Mouse (Mus musculus) monocyte, adult 5-6 weeks (primary cell): Measurements from ENCODE around the gene Slc25a53. TPM values are rescaled to one million over a fixed set of nuclear protein-coding genes. Genes with fewer than 3 reads are reported as not detected.

Source experiments
- ATAC-seq: fragments of 153-309, 156-312 bp; replicated peaks from 2 replicates; pipeline ENCODE4 v1.8.0; 2017; ENCODE audit warnings: mild to moderate bottlenecking; ENCODE audit not compliant: low TSS enrichment, insufficient number of reproducible peaks, severe bottlenecking, poor library complexity, low FRiP score
- total RNA-seq: library from RNA; stranded (forward); fragments of 200-1000, 200-491, 200-594 nt; gene quantifications from 3 replicates; pipeline ENCODE4 v1.2.3, GENCODE M21; 2017

The Slc25a53 gene
- total RNA-seq: 8.0 to 25.4 TPM (median 13.1 TPM) in 3 replicates

DNA sequence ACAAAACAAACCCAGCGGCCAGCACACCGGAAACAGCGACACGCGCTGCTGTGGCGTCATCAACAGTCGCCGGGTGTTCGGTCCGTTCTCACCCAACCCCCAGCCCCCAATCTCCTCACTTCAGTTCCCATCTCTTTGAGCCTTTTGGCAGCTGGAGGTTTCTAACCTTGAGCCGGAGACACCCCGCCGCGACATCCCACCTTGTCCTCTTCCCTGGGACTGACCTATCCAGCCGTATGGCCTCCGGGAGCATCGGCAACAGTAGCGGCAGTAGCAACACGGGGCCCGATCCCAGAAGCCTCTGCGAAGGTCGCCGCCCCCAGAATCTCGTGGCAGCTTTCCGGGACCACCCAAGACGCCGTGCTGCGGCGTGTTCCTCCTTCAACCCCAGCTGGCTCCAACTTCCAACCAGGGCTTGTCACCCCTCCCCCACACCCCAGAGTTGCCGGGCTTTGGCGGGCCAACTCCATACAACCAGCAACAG is at the start of gene Slc25a53:
Gene Slc25a53, minus strand, starts transcription at position 303 of the 484 bp plus-strand sequence.
- ATAC-seq: peak; percentile 87

DNA sequence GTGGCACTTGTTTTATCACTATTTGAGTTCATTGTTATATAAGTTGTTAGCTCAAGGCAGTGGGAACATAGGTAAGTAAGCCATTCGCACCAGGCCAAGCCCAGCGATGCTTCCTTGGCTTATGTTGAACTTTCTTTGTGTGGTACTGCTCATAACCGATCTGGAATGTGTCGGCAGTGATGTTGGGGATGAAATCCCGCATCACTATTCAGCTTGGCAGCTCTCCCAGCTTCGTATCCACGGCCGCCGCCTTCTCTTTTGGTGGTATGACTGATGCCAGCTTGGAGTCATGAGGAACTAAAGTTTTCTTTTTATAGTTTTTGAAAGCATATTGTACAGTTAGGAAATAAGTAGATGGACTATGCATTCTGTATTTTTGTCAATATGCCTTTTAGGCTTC is 25.1 kb upstream of the Slc25a53 start:
- no peak for ATAC-seq

DNA sequence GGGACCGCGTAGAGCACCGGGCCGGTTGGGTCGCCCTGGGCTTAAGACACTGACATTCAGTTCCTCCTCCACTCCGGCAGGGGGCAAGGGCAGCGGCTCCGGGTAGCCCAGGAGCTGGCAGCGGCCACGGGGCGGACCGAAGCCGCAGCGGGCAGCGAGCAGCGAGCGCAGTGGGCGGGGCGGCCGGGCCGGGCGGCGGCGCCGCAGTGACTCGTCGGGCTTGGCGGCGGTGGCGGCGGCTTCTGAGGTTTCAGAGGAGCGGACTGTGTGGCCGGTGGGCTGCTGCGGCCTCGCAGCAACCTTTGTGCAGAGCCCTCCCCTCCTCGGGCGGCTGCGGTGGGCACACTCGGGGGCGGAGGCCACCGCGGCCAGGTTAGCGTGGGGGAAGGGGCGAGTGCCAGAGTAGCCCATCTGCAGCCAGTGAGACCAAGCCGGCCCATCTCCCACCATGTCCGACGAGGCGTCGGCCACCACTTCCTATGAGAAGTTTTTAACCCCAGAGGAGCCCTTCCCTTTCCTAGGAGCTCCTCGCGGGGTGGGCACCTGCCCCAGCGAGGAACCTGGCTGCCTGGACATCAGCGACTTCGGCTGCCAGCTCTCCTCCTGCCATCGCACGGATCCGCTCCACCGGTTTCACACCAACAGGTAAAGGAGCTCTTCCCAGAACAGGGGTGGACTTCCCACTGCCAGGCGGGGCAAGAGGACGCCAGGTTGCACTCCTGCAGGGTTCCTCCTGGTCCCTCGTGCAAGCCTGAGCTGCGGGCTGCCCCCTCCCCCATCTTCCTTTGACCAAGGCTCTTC is 11.5 kb upstream of the Slc25a53 start, which contains the start of gene Fam199x:
Gene Fam199x, plus strand, starts transcription at position 170 of the 801 bp plus-strand sequence.
- peak; percentile 93 for ATAC-seq

DNA sequence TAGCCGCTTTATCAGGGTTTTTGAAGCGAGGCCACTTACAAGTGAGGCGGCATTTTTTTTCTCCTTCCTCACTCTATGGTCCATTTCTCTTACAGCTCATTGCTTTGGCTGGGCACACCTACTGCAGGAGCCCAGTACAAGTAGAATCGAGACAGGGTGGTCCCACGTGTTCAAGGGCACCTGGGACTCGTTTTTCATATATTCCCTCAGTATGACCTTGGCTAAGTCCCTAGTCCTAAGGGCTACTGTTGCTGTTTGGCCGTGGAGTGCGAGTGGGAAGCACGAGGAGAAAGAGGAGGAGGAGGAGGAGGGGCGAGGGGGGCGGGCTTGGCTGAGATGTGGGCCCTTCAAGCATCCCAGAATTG is 10.9 kb upstream of the Slc25a53 start:
- ATAC-seq: no peak

DNA sequence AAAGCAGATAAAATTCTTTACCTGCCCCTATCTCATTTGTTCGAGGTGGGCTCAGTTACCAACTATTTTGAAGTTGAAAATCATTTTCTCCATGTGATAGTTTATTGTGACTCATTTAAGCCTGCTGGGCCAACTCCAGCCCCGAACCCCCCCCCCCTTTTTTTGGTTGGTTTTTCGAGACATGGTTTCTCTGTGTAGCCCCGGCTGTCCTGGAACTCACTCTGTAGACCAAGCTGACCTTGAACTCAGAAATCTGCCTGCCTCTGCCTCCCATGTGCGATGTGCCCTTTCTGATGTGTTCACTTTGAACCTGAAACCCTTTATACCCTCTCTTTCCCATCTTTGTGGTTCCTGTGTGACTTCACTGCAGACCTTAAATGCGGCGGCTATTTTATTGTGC is 400 bp upstream of the Slc25a53 start:
- no peak for ATAC-seq

DNA sequence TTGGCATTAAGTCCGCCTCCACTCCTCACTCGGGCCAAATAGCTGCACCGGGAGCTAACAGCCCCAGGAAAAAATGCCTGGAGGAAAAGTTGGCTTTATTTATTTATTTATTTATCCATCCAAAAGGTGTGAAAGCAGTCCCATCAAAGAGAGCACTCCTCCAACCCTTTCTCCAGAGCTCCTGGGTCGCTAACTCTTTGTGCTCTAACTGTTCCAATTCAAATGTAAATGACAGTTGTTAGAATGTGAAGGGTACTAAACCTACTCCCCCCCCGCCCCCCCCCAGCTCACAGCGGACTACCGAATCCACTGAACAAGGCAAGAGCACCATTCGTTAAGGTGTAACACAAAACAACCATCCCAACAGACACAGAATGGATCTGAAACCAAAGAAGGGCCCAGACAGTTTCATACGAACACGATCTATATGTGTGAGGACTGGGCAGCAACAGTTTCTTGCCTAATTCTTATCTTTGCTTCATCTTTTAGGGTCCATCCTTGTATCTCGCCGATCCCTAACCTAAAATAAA is 567 bp downstream of the Slc25a53 start:
- ATAC-seq: no peak

DNA sequence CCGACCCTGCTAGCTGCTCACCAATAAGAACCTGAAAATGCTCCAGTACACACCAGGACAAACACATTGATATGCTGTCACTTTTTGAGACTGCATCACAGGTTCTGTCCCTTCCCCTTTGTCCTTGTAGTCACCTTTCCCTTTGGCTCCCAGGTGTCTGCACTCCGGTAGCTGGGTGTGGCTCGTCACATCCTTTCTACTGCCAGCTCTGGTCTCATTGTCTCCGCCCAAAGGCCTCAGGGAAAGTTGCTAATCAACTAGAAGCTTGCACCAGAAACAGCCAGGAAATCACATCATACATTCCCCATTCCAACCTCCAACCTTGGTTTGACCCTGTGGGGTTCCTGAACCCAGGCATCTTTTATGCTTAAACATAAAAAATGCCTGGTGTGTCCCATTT is 3.8 kb downstream of the Slc25a53 start:
- no peak for ATAC-seq

DNA sequence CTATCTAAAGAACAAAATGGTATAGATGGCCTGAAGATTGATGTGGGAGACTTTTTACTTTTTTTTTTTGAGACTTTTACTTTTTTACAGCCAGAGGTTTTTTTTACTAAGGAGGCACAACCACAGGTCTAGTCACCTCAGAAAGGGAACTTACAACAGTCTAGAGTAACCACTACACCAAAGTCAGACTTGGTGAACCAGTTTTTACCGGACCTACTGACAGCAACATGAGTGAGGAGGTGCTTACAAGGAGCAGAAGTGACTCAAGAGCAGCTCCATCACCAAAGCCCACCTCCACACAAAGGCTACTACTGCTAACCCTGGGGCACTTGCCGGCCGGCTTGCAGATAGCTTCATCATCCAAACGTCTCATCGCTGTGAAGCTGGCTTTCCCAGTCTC is 6.4 kb downstream of the Slc25a53 start:
- ATAC-seq: no peak

DNA sequence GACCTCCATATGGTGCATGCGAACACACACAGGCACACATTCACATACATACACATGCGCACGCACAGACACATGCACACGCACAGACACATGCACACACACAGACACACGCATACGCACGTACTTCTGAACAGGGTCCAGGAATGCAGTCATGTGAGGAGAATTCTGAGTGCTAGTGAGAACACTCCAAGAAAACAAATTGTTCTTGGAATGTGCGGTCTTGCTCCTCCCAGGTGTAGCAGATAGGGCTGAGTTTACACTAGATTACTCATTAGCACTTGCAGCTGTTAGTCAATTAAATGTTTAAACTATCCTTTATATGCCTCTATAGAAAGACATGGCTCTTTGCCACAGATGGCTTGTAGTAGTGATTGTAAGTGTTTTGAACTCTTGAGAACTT is 7.2 kb downstream of the Slc25a53 start:
- ATAC-seq: no peak

DNA sequence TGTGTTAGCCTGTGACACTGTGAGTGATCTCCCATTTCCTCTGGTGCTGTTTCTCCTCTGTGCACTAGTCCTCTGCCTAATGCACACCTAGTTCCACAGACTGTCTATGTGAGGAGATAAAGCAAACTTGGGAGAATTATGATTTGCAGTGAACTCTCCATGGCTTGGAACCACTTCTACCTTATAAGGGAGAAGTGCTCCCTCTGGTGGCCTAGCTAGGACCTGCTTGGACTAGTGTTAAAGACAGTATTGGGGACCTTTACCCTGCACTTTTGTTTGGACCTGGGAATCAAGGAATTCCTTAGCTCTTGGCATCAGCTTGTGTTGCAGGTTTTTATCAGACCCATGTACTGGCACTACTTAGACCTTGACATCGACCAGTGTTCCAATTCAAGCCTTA is 18.8 kb downstream of the Slc25a53 start:
- no peak for ATAC-seq

DNA sequence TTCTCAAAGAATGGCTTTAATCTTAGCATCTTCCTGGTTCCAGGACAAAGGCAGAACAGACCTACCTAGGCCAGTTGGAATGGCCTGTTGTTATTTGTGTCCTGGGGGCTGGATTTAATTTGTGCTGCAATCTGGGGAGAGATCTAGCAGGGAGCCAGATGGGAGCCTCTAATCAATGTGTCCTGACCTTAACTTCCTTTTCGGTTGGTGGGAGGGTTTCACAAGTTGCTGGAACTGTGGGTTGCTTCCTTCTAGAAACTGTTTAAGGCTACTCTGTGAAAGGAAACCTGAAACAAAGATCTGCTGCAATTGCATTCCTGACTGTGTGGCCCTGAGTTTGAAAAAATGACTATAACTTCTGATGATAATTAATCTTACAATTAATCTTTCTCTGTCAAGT is 20.4 kb downstream of the Slc25a53 start:
- no peak for ATAC-seq

DNA sequence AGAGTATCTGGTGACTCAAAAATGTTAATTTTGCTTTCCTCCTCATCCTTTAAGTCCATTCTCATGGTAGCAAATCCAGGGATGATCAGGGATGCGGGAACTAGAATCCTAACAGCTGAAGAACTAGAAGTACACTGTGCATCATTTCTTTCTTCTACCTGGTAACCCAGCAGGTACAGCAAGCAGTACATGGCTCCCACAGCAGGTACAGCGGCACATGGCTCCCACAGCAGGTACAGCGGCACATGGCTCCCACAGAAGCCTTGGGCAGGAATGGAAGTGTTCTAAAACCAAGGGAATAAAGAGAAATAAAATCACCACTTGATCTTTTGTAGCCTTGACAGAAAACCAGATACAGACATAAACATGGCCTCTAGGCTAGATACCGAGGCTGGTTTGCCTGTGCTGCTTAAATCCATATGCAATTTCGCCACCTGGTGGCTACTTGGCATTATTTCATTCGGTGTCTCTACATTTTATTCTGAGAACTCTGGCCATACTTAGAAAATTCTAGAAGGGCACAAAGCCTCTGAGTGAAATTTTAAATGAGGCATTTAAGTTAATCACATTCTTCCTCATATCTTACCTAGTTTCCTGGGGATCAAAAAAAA is 22.9 kb downstream of the Slc25a53 start:
- no peak; the same call in 1 of the 2 replicates for ATAC-seq

DNA sequence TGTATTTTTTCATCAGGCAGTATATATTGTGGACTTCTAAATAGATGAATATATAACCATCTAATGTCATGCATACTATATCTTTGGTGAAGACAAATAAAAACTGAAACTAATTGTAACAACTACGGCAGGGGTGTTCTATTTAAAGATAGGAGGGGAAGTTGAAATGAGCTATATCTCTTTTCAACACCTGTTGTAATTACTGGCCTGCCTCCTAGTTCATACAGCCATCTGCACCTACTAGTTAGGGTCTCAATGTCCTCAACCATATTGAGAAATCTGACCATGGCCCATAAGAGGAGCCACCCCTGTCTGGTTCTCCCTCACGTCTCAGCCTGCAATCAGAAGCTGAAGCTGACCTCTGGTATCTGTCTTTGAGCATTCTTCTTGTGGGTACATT is 41.8 kb downstream of the Slc25a53 start:
- ATAC-seq: no peak

DNA sequence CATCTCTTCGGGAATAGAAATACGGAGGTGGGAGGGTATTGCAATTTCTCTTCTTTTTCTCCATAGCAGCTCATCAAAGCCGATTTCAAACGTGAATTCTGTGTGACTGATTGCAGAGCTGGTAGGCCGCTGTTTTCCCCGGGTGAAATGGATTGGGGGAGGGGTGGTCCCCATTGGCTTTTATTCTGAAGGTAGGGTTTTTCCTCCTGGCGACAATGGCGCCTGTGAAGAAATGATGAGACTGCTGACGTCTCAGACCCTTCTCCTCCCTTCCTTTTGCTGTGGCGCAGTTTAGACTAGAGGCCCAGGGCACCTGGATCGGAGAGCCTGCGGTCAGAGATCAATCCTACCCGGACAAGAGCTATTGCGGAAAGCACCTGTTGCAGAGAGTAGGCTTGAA is 44.5 kb downstream of the Slc25a53 start:
- no peak for ATAC-seq

DNA sequence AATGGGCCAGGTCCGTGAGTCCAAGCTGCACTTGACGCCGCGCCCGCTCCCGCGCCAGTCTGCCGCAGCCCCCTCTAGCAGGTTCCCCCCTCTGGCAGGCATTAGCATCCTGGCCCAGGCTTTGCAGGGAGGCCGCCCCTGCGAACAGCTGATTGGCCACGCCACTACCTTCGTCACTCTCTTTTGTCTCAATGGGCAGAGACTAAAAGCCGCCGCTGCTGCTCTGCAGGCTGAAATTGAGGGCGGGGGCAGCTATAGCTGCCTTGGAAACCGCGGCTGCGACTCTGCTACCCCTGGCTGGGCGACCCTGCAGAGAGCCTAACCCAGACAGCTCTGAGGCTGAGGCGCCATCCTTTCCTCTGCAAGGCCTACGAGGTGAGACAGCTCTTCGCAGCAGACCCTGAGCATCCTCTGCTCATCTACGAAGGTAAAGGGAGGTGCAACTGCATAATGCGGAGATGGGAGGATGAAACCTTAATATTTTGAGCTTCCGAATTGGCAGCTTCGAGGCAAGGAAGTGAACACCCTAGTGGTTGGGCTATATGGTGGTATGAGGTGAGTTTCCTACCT is 45.0 kb downstream of the Slc25a53 start, which contains the start of gene Zcchc18:
Gene Zcchc18, plus strand, starts transcription at position 178 of the 570 bp plus-strand sequence.
- 0 out of 2 replicates have a peak, but pooled peaks have one; percentile 53 for ATAC-seq

DNA sequence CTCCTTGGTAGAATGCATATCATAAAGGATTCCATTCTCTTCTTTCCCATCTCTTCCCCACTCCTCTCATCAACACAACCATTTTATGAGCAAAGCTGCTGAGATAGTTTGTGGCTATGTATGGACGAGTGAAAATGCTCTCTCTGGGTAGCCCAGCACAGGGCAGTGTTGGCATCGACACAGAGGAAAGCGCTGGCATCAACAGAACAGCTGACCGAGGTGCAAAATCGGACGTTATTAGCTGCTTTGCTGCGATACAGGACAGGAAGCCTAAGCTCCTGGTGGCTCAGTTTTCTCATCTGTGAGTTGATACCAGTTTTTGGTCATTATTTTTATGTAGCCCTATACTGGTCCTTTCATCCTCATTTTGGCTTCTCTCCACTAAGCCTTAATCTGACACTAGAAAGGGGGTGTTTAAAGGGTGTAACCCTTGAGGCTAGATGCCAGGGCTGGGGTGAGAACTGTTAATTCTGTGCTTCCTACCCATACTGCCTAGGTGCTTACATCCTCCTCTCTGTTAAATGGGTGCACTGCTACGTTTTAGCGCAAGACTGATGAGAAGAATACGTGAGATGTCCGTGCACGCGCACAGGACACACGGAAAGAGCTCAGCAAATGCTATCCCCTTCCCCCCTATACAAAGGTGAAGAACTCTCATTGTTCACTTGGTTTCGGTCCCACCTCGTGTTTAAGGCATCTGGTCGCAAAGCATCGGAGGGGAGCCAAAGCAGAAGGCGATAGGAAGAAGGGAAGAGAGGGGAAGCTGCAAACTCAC is 45.7 kb downstream of the Slc25a53 start:
- no peak for ATAC-seq

DNA sequence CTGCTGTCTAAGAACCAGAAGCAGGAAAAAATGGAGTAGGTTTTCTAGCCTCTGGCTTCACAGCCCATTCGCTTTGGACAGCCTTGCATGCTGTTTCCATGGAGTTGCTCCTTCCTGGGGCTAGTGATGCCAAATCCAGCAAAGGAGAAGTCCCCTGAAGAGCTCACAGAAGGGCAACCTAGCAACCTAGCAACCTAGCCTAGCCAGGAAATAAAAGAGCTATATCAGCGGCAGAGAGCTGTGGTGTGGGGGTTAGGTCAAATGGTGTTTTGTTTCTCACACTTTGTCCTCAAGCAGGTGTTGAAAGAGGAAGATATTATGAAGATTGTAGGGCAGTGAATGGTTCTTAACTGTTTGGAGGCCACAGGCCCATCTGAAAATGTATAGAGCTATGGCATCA is 46.8 kb downstream of the Slc25a53 start:
- no peak for ATAC-seq

DNA sequence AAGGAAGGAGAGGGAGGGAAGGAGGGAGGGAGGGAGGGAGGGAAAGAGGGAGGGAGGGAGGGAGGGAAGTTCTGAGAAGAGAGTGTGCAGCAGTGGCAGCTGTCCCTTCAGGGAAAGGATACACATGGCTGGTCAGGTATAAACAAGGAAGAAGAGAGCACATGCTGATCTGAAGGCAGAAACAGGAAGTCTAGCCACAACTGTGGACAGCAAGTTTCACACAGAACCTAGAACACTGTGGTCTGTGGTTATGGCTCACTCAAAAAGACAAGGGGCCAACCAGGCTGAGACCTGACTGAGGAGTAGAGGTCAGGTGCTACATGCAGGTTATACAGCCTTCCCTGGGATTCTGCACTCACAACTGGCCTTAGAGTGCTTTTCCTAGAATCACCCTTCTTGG is 52.1 kb downstream of the Slc25a53 start:
- peak; percentile 70 for ATAC-seq

DNA sequence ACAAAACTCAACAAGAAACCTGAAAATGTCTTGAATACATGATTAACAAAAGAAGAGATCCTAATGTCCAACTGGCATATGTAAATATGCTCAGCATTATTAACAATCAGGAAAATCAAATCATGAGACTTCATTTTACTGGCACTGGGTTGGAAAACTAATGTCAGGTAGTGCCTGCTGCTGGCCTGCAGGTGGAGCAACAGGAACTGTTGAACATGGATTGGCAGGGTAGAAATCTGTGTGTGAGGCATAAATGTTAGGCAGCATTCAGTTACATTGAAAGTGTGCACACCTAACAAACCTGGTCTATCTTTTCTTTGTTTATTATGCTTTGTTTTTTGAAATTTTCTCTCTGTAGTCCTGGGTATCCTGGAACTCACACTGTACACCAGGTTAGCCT is 59.5 kb downstream of the Slc25a53 start:
- no peak for ATAC-seq
